Mouse (Mus musculus): ENCODE measurements around the gene Prkg1. TPM values are rescaled to one million over a fixed set of nuclear protein-coding genes. Genes with fewer than 3 reads are reported as not detected.

Gene Prkg1
- total and polyA plus RNA-seq, 3 experiments: 2.2 to 13.6 (median 11.0) TPM

GRCm38 (mm10) chr19:31763951-31764800, 657 bp downstream of the Prkg1 start:
- Histone ChIP-seq H3K27ac (peak overlapping the region; percentile 93), H3K4me3 (peak overlapping the region; percentile 85), H3K4me1 (ENCODE audit: control insufficient read depth, insufficient read depth, low read length) (peaks cover 2% of the 10 kb centered on the region; the same call in 1 of the 2 replicates), H3K9ac (ENCODE audit: low read depth, low read length) (peak overlapping the region; percentile 44), H3K27me3 (ENCODE audit: control insufficient read depth, insufficient read depth, low read length) (no peaks in the 10 kb centered on the region), H3K36me3 (ENCODE audit: control insufficient read depth, insufficient read depth, low read length) (no peaks in the 10 kb centered on the region), H3K79me2 (replicated peaks; ENCODE audit: control insufficient read depth, insufficient read depth, low read length) (no peaks in the 10 kb centered on the region)
- DNase-seq: peak; percentile 77 to 80
- TF ChIP-seq EP300 (IDR thresholded peaks at IDR 0.05; ENCODE audit: insufficient read depth, low read depth, low read length): no peak
- TF ChIP-seq POLR2A (IDR thresholded peaks at IDR 0.05; ENCODE audit: insufficient read depth, low read depth, low read length): no peak
- TF ChIP-seq CTCF (IDR thresholded peaks at IDR 0.05): peak; percentile 52
- intact Hi-C loops (cut with DNase I): loop anchor here (5.0 to 10.0 kb wide), 2 partner anchors 342 to 679 kb away; partner anchors contain the start of gene Cstf2t
- under 1% methylated on average over 56 of the region's 56 CpGs for WGBS

- intact Hi-C loops (cut with DNase I): loop anchor here (5.0 to 10.0 kb wide), 2 partner anchors 341 to 679 kb away; partner anchors contain the start of gene Cstf2t
Observed at GRCm38 (mm10) chr19:31763246-31763821, 1.5 kb downstream of the Prkg1 start.

GRCm38 (mm10) chr19:31762411-31763245, 2.2 kb downstream of the Prkg1 start:
- intact Hi-C loops (cut with DNase I): loop anchor here (5.0 to 10.0 kb wide), 2 partner anchors 340 to 678 kb away; partner anchors contain the start of gene Cstf2t
- TF ChIP-seq EP300 (IDR thresholded peaks at IDR 0.05; ENCODE audit: insufficient read depth, low read depth, low read length): no peak
- TF ChIP-seq CTCF (IDR thresholded peaks at IDR 0.05): peak; percentile 12; the same call in 1 of the 2 replicates
- peak; percentile 70 for TF ChIP-seq POLR2A (IDR thresholded peaks at IDR 0.05; ENCODE audit: insufficient read depth, low read depth, low read length)
- peak overlapping the region; percentile 53 for H3K9ac ChIP-seq (ENCODE audit: low read depth, low read length)

More at GRCm38 (mm10) chr19:31763246-31763821, 1.5 kb downstream of the Prkg1 start:
- H3K4me3 ChIP-seq: peak overlapping the region; percentile 85
- WGBS: 24% methylated on average over 20 of the region's 20 CpGs
- peak; percentile 28 to 57 for DNase-seq
- H3K4me1 ChIP-seq (ENCODE audit: control insufficient read depth, insufficient read depth, low read length): peaks cover 2% of the 10 kb centered on the region; the same call in 1 of the 2 replicates
- no peak for TF ChIP-seq EP300 (IDR thresholded peaks at IDR 0.05; ENCODE audit: insufficient read depth, low read depth, low read length)
- TF ChIP-seq POLR2A (IDR thresholded peaks at IDR 0.05; ENCODE audit: insufficient read depth, low read depth, low read length): no peak
- no peak for TF ChIP-seq CTCF (IDR thresholded peaks at IDR 0.05)
- peak overlapping the region; percentile 53 for H3K9ac ChIP-seq (ENCODE audit: low read depth, low read length)
- H3K27me3 ChIP-seq (ENCODE audit: control insufficient read depth, insufficient read depth, low read length): no peaks in the 10 kb centered on the region
- H3K27ac ChIP-seq: peak overlapping the region; percentile 93
- no peaks in the 10 kb centered on the region for H3K36me3 ChIP-seq (ENCODE audit: control insufficient read depth, insufficient read depth, low read length)
- no peaks in the 10 kb centered on the region for H3K79me2 ChIP-seq (replicated peaks; ENCODE audit: control insufficient read depth, insufficient read depth, low read length)

GRCm38 (mm10) chr19:31759855-31760254, 5.0 kb downstream of the Prkg1 start:
- H3K27me3 ChIP-seq (ENCODE audit: control insufficient read depth, insufficient read depth, low read length): no peaks in the 10 kb centered on the region
- WGBS: 38% methylated on average over 3 of the region's 3 CpGs
- no peaks in the 10 kb centered on the region for H3K79me2 ChIP-seq (replicated peaks; ENCODE audit: control insufficient read depth, insufficient read depth, low read length)
- H3K4me1 ChIP-seq (ENCODE audit: control insufficient read depth, insufficient read depth, low read length): peaks cover 2% of the 10 kb centered on the region
- intact Hi-C loops (cut with DNase I): loop anchor here (5.0 to 10.0 kb wide), 6 partner anchors 205 to 1515 kb away; partner anchors contain the start of gene Cstf2t
- no peak overlapping the region for H3K9ac ChIP-seq (ENCODE audit: low read depth, low read length)
- no peak overlapping the region for H3K4me3 ChIP-seq
- DNase-seq: no peak
- H3K36me3 ChIP-seq (ENCODE audit: control insufficient read depth, insufficient read depth, low read length): no peaks in the 10 kb centered on the region
- TF ChIP-seq POLR2A (IDR thresholded peaks at IDR 0.05; ENCODE audit: insufficient read depth, low read depth, low read length) (no peak), EP300 (IDR thresholded peaks at IDR 0.05; ENCODE audit: insufficient read depth, low read depth, low read length) (no peak), CTCF (IDR thresholded peaks at IDR 0.05) (no peak)
- H3K27ac ChIP-seq: no peak overlapping the region; the same call in 1 of the 2 replicates

More at GRCm38 (mm10) chr19:31762411-31763245, 2.2 kb downstream of the Prkg1 start:
- H3K27me3 ChIP-seq (ENCODE audit: control insufficient read depth, insufficient read depth, low read length): no peaks in the 10 kb centered on the region
- WGBS: 2% methylated on average over 24 of the region's 24 CpGs
- no peaks in the 10 kb centered on the region for H3K79me2 ChIP-seq (replicated peaks; ENCODE audit: control insufficient read depth, insufficient read depth, low read length)
- no peaks in the 10 kb centered on the region for H3K36me3 ChIP-seq (ENCODE audit: control insufficient read depth, insufficient read depth, low read length)
- H3K4me3 ChIP-seq: peak overlapping the region; percentile 85
- peak overlapping the region; percentile 93 for H3K27ac ChIP-seq
- DNase-seq: peak; percentile 77 to 80
- peaks cover 2% of the 10 kb centered on the region; the same call in 1 of the 2 replicates for H3K4me1 ChIP-seq (ENCODE audit: control insufficient read depth, insufficient read depth, low read length)
